8 mouse cellular contexts compared by ENCODE assay signal in the genomic region with DNA sequence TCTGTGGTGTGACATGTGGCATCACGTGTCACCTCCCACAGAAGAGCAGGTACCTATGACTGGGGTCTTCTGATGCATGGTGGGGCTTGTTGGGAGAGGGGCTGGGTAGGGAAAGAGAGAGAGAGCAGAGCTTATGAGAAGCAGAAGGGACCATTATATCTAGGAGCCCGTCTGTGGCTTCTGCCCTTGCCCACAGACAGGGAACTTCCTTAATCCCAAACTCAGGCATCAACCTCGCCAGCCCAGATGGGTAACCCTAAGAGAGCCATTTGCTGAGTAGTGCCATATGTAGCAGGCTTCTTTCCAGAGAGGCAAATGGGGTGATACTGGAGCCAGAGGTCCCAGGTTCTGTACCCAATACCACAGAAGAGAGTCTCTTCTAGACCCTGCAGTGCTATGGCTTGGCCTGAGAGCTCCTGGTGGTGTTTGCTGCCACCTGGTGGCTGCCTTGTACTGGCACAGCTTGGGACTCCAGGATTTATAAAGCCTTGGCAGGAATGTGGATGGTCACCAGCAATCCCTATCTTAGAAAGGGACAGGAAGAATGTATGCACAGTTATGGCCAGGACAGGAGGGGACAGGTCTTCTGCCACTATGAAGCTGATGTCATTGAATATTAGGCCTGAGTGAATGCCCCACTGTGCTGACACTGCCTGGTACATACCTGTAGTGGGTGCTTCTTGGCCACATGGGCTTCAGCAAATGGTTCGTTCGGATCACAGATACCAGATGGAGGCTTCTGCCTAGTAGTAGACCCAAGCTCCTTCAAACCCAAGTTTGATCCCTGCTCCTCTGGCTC. TPM values are rescaled to one million over a fixed set of nuclear protein-coding genes. Genes with fewer than 3 reads are reported as not detected.
DNase-seq lines count a peak whose midpoint lies in the region; ATAC-seq and TF ChIP-seq lines count a peak whose summit lies in the region.

No protein-coding gene starts in this region.

- no peak overlapping the region for H3K4me3 ChIP-seq in embryonic facial prominence, embryonic 12.5 days
- H3K4me3 ChIP-seq in midbrain, embryonic 13.5 days (replicated peaks), result no peak overlapping the region
- no peak overlapping the region for H3K4me3 ChIP-seq in spleen, adult 2 months (ENCODE audit: extremely low read depth, insufficient read depth, insufficient read length)

- no peaks in the 10 kb centered on the region for H3K4me1 ChIP-seq in embryonic facial prominence, embryonic 12.5 days
- no peaks in the 10 kb centered on the region for H3K4me1 ChIP-seq in midbrain, embryonic 13.5 days (replicated peaks)
- no peaks in the 10 kb centered on the region for H3K4me1 ChIP-seq in spleen, adult 2 months (ENCODE audit: control insufficient read depth, insufficient read depth, insufficient read length)

- no peak for TF ChIP-seq POLR2A in spleen, adult 2 months (IDR thresholded peaks at IDR 0.05; ENCODE audit: low read depth, low read length)

- intact Hi-C loops in left cerebral cortex, postnatal 4 days (cut with DNase I), result loop anchor here (5.0 to 10.0 kb wide), 2 partner anchors 174 to 337 kb away; no protein-coding TSS in a partner anchor

- H3K27ac ChIP-seq in embryonic facial prominence, embryonic 12.5 days, result no peak overlapping the region
- no peak overlapping the region for H3K27ac ChIP-seq in midbrain, embryonic 13.5 days
- no peak overlapping the region for H3K27ac ChIP-seq in spleen, adult 2 months (ENCODE audit: insufficient read depth, low read length)

- peak; percentile 81 for ATAC-seq in embryonic facial prominence, embryonic 12.5 days (ENCODE audit: insufficient number of reproducible peaks, insufficient read depth, low FRiP score, low TSS enrichment)
- peak; percentile 89 for ATAC-seq in midbrain, embryonic 13.5 days

- TF ChIP-seq CTCF in spleen, adult 2 months (IDR thresholded peaks at IDR 0.05; ENCODE audit: extremely low read depth, insufficient read depth, insufficient read length, insufficient replicate concordance), result peak; percentile 71; the same call in 1 of the 2 replicates

- H3K36me3 ChIP-seq in embryonic facial prominence, embryonic 12.5 days, result peaks cover 62% of the 10 kb centered on the region
- peaks cover 64% of the 10 kb centered on the region for H3K36me3 ChIP-seq in midbrain, embryonic 13.5 days
- H3K36me3 ChIP-seq in spleen, adult 2 months (ENCODE audit: control insufficient read depth, insufficient read depth, low read length), result no peaks in the 10 kb centered on the region

- no peak overlapping the region for H3K9ac ChIP-seq in embryonic facial prominence, embryonic 12.5 days
- H3K9ac ChIP-seq in midbrain, embryonic 13.5 days (replicated peaks), result no peak overlapping the region

- 83% methylated on average over 5 of the region's 5 CpGs for WGBS in embryonic facial prominence, embryonic 12.5 days
- WGBS in midbrain, embryonic 13.5 days, result 89% methylated on average over 5 of the region's 5 CpGs
- WGBS in spleen, adult 2 months, result 69% methylated on average over 5 of the region's 5 CpGs

- DNase-seq in 3T3-L1 (ENCODE audit: low read depth, low spot score), result peak; percentile 87
- DNase-seq in adrenal gland, postnatal 36 days, result peak; percentile 84 to 90
- peak; percentile 65 to 86 for DNase-seq in heart, adult 18-20 months
- DNase-seq in kidney, adult 18-20 months, result peak; percentile 84
- peak; percentile 87 for DNase-seq in left cerebral cortex, postnatal 4 days
- peak; percentile 9 to 61 for DNase-seq in spleen, adult 2 months (ENCODE audit: low read depth in 1 of 2, low spot score in 2 of 2)

- H3K9me3 ChIP-seq in embryonic facial prominence, embryonic 12.5 days, result no peaks in the 10 kb centered on the region
- no peaks in the 10 kb centered on the region for H3K9me3 ChIP-seq in midbrain, embryonic 13.5 days

- no peak overlapping the region for H3K4me2 ChIP-seq in embryonic facial prominence, embryonic 12.5 days (replicated peaks)
- H3K4me2 ChIP-seq in midbrain, embryonic 13.5 days (replicated peaks), result no peak overlapping the region

- H3K27me3 ChIP-seq in embryonic facial prominence, embryonic 12.5 days, result no peaks in the 10 kb centered on the region
- no peaks in the 10 kb centered on the region for H3K27me3 ChIP-seq in midbrain, embryonic 13.5 days
- H3K27me3 ChIP-seq in spleen, adult 2 months (ENCODE audit: control insufficient read depth, insufficient read depth, low read length), result no peaks in the 10 kb centered on the region

RNA-seq across cellular contexts. Expression of gene Ambp, which starts 35.8 kb away (rescaled TPM):
- 1 to 10 TPM in 1 of 2 experiments, not detected in 1; 1.2 TPM for total RNA-seq in adrenal gland, postnatal 36 days (2021)
- 0.47 and 0.55 TPM in 2 replicates for polyA plus RNA-seq in embryonic facial prominence, embryonic 12.5 days (2016; fragmentation: Nextera tagmentation; extraction: Ambion mirVana)
- total RNA-seq in heart, adult 18-20 months (2021), result not detected
- total RNA-seq in left cerebral cortex, postnatal 4 days (2021), result not detected
- polyA plus RNA-seq in midbrain, embryonic 13.5 days (2015; fragmentation: Nextera tagmentation; extraction: Ambion mirVana), result 1.4 TPM in 1 of 2 replicates, not detected in the other
- 0.15 and 0.32 TPM in 2 replicates for polyA plus RNA-seq in spleen, adult 2 months (2012; rRNA removed)

RNA-seq across cellular contexts. Expression of gene Kif12, which starts 53.1 kb away (rescaled TPM):
- not detected for total RNA-seq in adrenal gland, postnatal 36 days (2021)
- 0.06 TPM in 1 of 2 replicates, not detected in the other for polyA plus RNA-seq in embryonic facial prominence, embryonic 12.5 days (2016; fragmentation: Nextera tagmentation; extraction: Ambion mirVana)
- not detected for total RNA-seq in heart, adult 18-20 months (2021)
- total RNA-seq in left cerebral cortex, postnatal 4 days (2021), result not detected
- 0.23 TPM in 1 of 2 replicates, not detected in the other for polyA plus RNA-seq in midbrain, embryonic 13.5 days (2015; fragmentation: Nextera tagmentation; extraction: Ambion mirVana)
- 0.18 and 0.19 TPM in 2 replicates for polyA plus RNA-seq in spleen, adult 2 months (2012; rRNA removed)

Comparison
In these comparisons a context has a peak if more than half of its experiments do, and no peak if none do; other contexts are left out.
1. DNase-seq: peak in every context shown above with its lines; median percentile 87 in 3T3-L1; 87 in adrenal gland, postnatal 36 days; 87 in left cerebral cortex, postnatal 4 days; 84 in kidney, adult 18-20 months; 76 in heart, adult 18-20 months; 35 in spleen, adult 2 months.